Comparison of ENCODE assay signal across 22 mouse cellular contexts in the genomic region with DNA sequence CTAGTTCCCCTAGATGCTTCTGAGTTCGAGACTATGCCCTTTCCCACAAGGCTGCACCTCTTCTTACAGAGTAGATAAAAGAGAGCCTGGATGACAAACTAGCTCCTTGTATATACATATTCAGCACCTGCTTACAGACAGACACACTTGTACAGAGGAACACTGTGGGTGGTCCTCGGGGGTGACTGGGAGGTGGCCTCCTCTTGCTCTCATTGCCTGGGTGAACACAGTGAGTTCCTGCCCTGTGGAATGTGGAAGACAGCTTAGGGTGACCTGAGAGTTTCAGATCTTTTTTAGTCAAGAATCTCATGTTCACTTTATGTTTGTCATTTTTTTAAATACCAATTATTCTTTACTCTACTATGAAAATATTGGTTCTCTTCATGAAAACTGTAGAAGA.
DNase-seq lines count a peak whose midpoint lies in the region; ATAC-seq and TF ChIP-seq lines count a peak whose summit lies in the region.
"Had no signal": no experiment of that assay in that cellular context is flagged by ENCODE, and none has a peak within 500 bp of the region (broad histone marks: within the 10 kb centered on the region; RNA-seq: fewer than 3 reads in every experiment).

No protein-coding gene starts in this region.

- no peak overlapping the region for H3K4me3 ChIP-seq in midbrain, embryonic 11.5 days (ENCODE audit: low read depth, low read length)
- no peak overlapping the region for H3K4me3 ChIP-seq in midbrain, postnatal 0 days (ENCODE audit: low read depth, low read length)
- H3K4me3 ChIP-seq: embryonic facial prominence, embryonic 10.5 days; embryonic facial prominence, embryonic 12.5 days; forebrain, embryonic 12.5 days had no signal

- TF ChIP-seq CTCF in midbrain, postnatal 0 days (IDR thresholded peaks at IDR 0.05) = no peak

- H3K27ac ChIP-seq in midbrain, embryonic 11.5 days (ENCODE audit: low read depth, low read length) = no peak overlapping the region
- H3K27ac ChIP-seq in midbrain, postnatal 0 days (ENCODE audit: low read depth, low read length) = no peak overlapping the region
- H3K27ac ChIP-seq: embryonic facial prominence, embryonic 10.5 days; embryonic facial prominence, embryonic 12.5 days; forebrain, embryonic 12.5 days had no signal

- 79% methylated on average over 2 of the region's 2 CpGs for WGBS in midbrain, embryonic 11.5 days
- 87% methylated on average over 2 of the region's 2 CpGs for WGBS in midbrain, postnatal 0 days

- no peak overlapping the region for H3K9ac ChIP-seq in midbrain, embryonic 11.5 days (ENCODE audit: low read length)
- no peak overlapping the region for H3K9ac ChIP-seq in midbrain, postnatal 0 days (replicated peaks; ENCODE audit: low read length, poor library complexity, severe bottlenecking)
- H3K9ac ChIP-seq: embryonic facial prominence, embryonic 12.5 days; forebrain, embryonic 12.5 days had no signal

- H3K9me3 ChIP-seq in midbrain, embryonic 11.5 days (ENCODE audit: control insufficient read depth, low read length) = no peaks in the 10 kb centered on the region
- no peaks in the 10 kb centered on the region for H3K9me3 ChIP-seq in midbrain, postnatal 0 days (ENCODE audit: low read length)
- H3K9me3 ChIP-seq: embryonic facial prominence, embryonic 10.5 days; embryonic facial prominence, embryonic 12.5 days; forebrain, embryonic 12.5 days; G1E had no signal

- peak; percentile 73 for DNase-seq in midbrain, embryonic 11.5 days (ENCODE audit: low spot score, missing footprints)
- DNase-seq in midbrain, postnatal 0 days (ENCODE audit: low spot score) = no peak
- peak; percentile 30 for DNase-seq in R1 (ENCODE audit: low read depth, low spot score)
- peak; percentile 14 for DNase-seq in mesoderm, embryonic 11.5 days (ENCODE audit: low read depth, low spot score)
- no peak for DNase-seq in layer of hippocampus, adult 9-11 months
- DNase-seq in lung, postnatal 10 days = no peak
- DNase-seq: adrenal gland, adult 8-10 months; adrenal gland, postnatal 14 days; adrenal gland, postnatal 36 days; cerebellum, adult 11-12 months; cerebellum, adult 2 months; cerebellum, adult 9-10 months; cerebellum, postnatal 10 days; cerebellum, postnatal 25 days had no signal

- H3K4me1 ChIP-seq in midbrain, embryonic 11.5 days (ENCODE audit: control insufficient read depth, insufficient read depth, low read length) = no peaks in the 10 kb centered on the region
- no peaks in the 10 kb centered on the region for H3K4me1 ChIP-seq in midbrain, postnatal 0 days (ENCODE audit: insufficient read depth, low read length)
- H3K4me1 ChIP-seq: embryonic facial prominence, embryonic 10.5 days; embryonic facial prominence, embryonic 12.5 days; forebrain, embryonic 12.5 days had no signal

- no peaks in the 10 kb centered on the region for H3K27me3 ChIP-seq in midbrain, embryonic 11.5 days (ENCODE audit: control insufficient read depth, insufficient read depth, low read length)
- no peaks in the 10 kb centered on the region for H3K27me3 ChIP-seq in midbrain, postnatal 0 days (ENCODE audit: insufficient read depth, low read length)
- H3K27me3 ChIP-seq: embryonic facial prominence, embryonic 12.5 days; forebrain, embryonic 12.5 days; Patski had no signal

- H3K36me3 ChIP-seq in midbrain, embryonic 11.5 days (ENCODE audit: control insufficient read depth, insufficient read depth, low read length) = no peaks in the 10 kb centered on the region
- H3K36me3 ChIP-seq in midbrain, postnatal 0 days (ENCODE audit: insufficient read depth, low read length) = peaks cover 11% of the 10 kb centered on the region

- H3K4me2 ChIP-seq in midbrain, embryonic 11.5 days = no peak overlapping the region
- no peak overlapping the region for H3K4me2 ChIP-seq in midbrain, postnatal 0 days (ENCODE audit: low read depth, low read length, poor library complexity, severe bottlenecking)
- H3K4me2 ChIP-seq: embryonic facial prominence, embryonic 12.5 days; forebrain, embryonic 12.5 days had no signal

- no peak for ATAC-seq in midbrain, embryonic 11.5 days (ENCODE audit: low FRiP score)
- no peak for ATAC-seq in midbrain, postnatal 0 days (ENCODE audit: low FRiP score)
- ATAC-seq: activated CD4-positive, CD25-positive, alpha-beta regulatory T cell, adult 4 months; forebrain, embryonic 14.5 days; forebrain, embryonic 16.5 days; Patski had no signal

Comparison
In these comparisons a context has a peak if more than half of its experiments do, and no peak if none do; other contexts are left out.
1. DNase-seq: peak in midbrain, embryonic 11.5 days (single experiment), R1 (single experiment) and mesoderm, embryonic 11.5 days (single experiment); none in midbrain, postnatal 0 days (single experiment), layer of hippocampus, adult 9-11 months (single experiment) and lung, postnatal 10 days (single experiment).